ENCODE assay signal across 8 mouse cellular contexts in the genomic region with DNA sequence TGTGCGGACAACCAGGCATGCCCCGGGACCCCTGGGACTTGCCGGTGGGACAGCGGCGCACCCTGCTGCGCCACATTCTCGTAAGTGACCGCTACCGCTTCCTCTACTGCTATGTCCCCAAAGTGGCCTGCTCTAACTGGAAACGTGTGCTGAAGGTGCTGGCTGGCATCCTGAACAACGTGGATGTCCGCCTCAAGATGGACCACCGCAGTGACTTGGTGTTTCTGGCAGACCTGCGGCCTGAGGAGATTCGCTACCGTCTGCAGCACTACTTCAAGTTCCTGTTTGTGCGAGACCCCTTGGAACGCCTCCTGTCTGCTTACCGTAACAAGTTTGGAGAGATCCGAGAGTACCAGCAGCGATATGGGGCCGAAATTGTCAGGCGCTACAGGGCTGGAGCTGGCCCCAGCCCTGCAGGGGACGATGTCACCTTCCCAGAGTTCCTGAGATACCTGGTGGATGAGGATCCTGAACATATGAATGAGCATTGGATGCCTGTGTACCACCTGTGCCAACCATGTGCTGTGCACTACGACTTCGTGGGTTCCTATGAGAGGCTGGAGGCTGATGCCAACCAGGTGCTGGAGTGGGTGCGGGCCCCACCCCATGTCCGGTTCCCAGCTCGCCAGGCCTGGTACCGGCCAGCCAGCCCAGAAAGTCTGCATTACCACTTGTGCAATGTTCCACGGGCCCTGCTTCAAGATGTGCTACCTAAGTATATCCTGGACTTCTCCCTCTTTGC. TPM values are rescaled to one million over a fixed set of nuclear protein-coding genes. Genes with fewer than 3 reads are reported as not detected.
DNase-seq lines count a peak whose midpoint lies in the region; ATAC-seq and TF ChIP-seq lines count a peak whose summit lies in the region.

No protein-coding gene starts in this region.

- H3K27ac ChIP-seq in thymus, adult 2 months (ENCODE audit: control insufficient read depth, insufficient read depth, low read length): no peak overlapping the region
- H3K27ac ChIP-seq in liver, embryonic 13.5 days: peak overlapping the region; percentile 65
- peak overlapping the region; percentile 74; the same call in 1 of the 2 replicates for H3K27ac ChIP-seq in stomach, embryonic 14.5 days (ENCODE audit: low read length)

- H3K9me3 ChIP-seq in liver, embryonic 13.5 days (replicated peaks): no peaks in the 10 kb centered on the region
- no peaks in the 10 kb centered on the region for H3K9me3 ChIP-seq in stomach, embryonic 14.5 days (ENCODE audit: control insufficient read depth, low read depth, low read length)

- DNase-seq in cerebellum, adult 11-12 months: peak; percentile 35
- no peak for DNase-seq in cerebellum, postnatal 4 days (ENCODE audit: low spot score in 2 of 2)
- no peak for DNase-seq in thymus, adult 2 months
- no peak for DNase-seq in thymus, postnatal 0 days (ENCODE audit: low spot score)
- no peak for DNase-seq in liver, embryonic 13.5 days
- no peak for DNase-seq in layer of hippocampus, postnatal 36 days
- DNase-seq in adrenal gland, postnatal 14 days: no peak

- peak overlapping the region; percentile 77 for H3K4me3 ChIP-seq in thymus, adult 2 months (ENCODE audit: control insufficient read depth, insufficient read depth, low read length)
- peak overlapping the region; percentile 80 for H3K4me3 ChIP-seq in liver, embryonic 13.5 days (replicated peaks)
- peak overlapping the region; percentile 71 for H3K4me3 ChIP-seq in stomach, embryonic 14.5 days (ENCODE audit: low read depth, low read length)

- ATAC-seq in liver, embryonic 13.5 days (ENCODE audit: low read depth): no peak
- no peak for ATAC-seq in stomach, embryonic 14.5 days (ENCODE audit: insufficient number of reproducible peaks, insufficient read depth, low FRiP score, low read depth)

- no peaks in the 10 kb centered on the region for H3K27me3 ChIP-seq in thymus, adult 2 months (ENCODE audit: control insufficient read depth, insufficient read depth, low read length)
- H3K27me3 ChIP-seq in liver, embryonic 13.5 days: no peaks in the 10 kb centered on the region
- no peaks in the 10 kb centered on the region for H3K27me3 ChIP-seq in stomach, embryonic 14.5 days (ENCODE audit: control insufficient read depth, insufficient read depth, low read length)

- WGBS in thymus, adult 2 months: 27% methylated on average over 31 of the region's 31 CpGs
- 29% methylated on average over 31 of the region's 31 CpGs for WGBS in liver, embryonic 13.5 days (ENCODE audit: insufficient replicate concordance)
- WGBS in stomach, embryonic 14.5 days: 27% methylated on average over 31 of the region's 31 CpGs

- H3K4me1 ChIP-seq in thymus, adult 2 months (replicated peaks; ENCODE audit: control insufficient read depth, insufficient read depth, low read length): peaks cover 13% of the 10 kb centered on the region
- H3K4me1 ChIP-seq in liver, embryonic 13.5 days (replicated peaks): peaks cover 50% of the 10 kb centered on the region
- peaks cover 19% of the 10 kb centered on the region; the same call in 1 of the 2 replicates for H3K4me1 ChIP-seq in stomach, embryonic 14.5 days (ENCODE audit: control insufficient read depth, insufficient read depth, low read length)

- H3K9ac ChIP-seq in liver, embryonic 13.5 days: peak overlapping the region; percentile 84
- peak overlapping the region; percentile 80 for H3K9ac ChIP-seq in stomach, embryonic 14.5 days (replicated peaks; ENCODE audit: low read depth, low read length)

- no peak for TF ChIP-seq POLR2A in thymus, adult 2 months (IDR thresholded peaks at IDR 0.05; ENCODE audit: control insufficient read depth, extremely low read depth, insufficient read depth, low read length, poor library complexity)

- TF ChIP-seq CTCF in thymus, adult 2 months (IDR thresholded peaks at IDR 0.05; ENCODE audit: borderline replicate concordance, control insufficient read depth, extremely low read depth, insufficient read depth, low read length, poor library complexity): no peak

- H3K36me3 ChIP-seq in thymus, adult 2 months (ENCODE audit: control insufficient read depth, insufficient read depth, low read length): no peaks in the 10 kb centered on the region
- H3K36me3 ChIP-seq in liver, embryonic 13.5 days: peaks cover 19% of the 10 kb centered on the region
- peaks cover 3% of the 10 kb centered on the region; the same call in 1 of the 2 replicates for H3K36me3 ChIP-seq in stomach, embryonic 14.5 days (ENCODE audit: control insufficient read depth, insufficient read depth, low read length)

- peak overlapping the region; percentile 98 for H3K4me2 ChIP-seq in liver, embryonic 13.5 days
- H3K4me2 ChIP-seq in stomach, embryonic 14.5 days (replicated peaks; ENCODE audit: low read depth, low read length): peak overlapping the region; percentile 72

RNA-seq across cellular contexts. Expression of gene Chst14, which starts 0.9 kb away (rescaled TPM):
- polyA plus RNA-seq in thymus, adult 2 months (2012; rRNA removed): 9.0 and 10.3 TPM in 2 replicates
- polyA plus RNA-seq in thymus, postnatal 0 days (2015; fragmentation: Nextera tagmentation; extraction: Ambion mirVana): 6.6 and 7.7 TPM in 2 replicates
- 5.2 and 5.4 TPM in 2 replicates for polyA plus RNA-seq in liver, embryonic 13.5 days (2015; fragmentation: Nextera tagmentation; extraction: Ambion mirVana)
- polyA plus RNA-seq in stomach, embryonic 14.5 days (2014; fragmentation: Nextera tagmentation; extraction: Ambion mirVana): 37.5 and 38.0 TPM in 2 replicates
- total RNA-seq in layer of hippocampus, postnatal 36 days (2021): 1 to 10 TPM; 2.7 to 2.9 TPM
- total RNA-seq in adrenal gland, postnatal 14 days (2021): 10.1 and 13.3 TPM in 2 replicates

RNA-seq across cellular contexts. Expression of gene Bahd1, which starts 27.0 kb away (rescaled TPM):
- 38.7 and 40.0 TPM in 2 replicates for polyA plus RNA-seq in thymus, adult 2 months (2012; rRNA removed)
- 10.5 and 10.9 TPM in 2 replicates for polyA plus RNA-seq in thymus, postnatal 0 days (2015; fragmentation: Nextera tagmentation; extraction: Ambion mirVana)
- 2.3 and 2.5 TPM in 2 replicates for polyA plus RNA-seq in liver, embryonic 13.5 days (2015; fragmentation: Nextera tagmentation; extraction: Ambion mirVana)
- 1.8 TPM in 2 replicates for polyA plus RNA-seq in stomach, embryonic 14.5 days (2014; fragmentation: Nextera tagmentation; extraction: Ambion mirVana)
- 10 to 100 TPM; 51.3 to 55.6 TPM for total RNA-seq in layer of hippocampus, postnatal 36 days (2021)
- 32.3 and 33.7 TPM in 2 replicates for total RNA-seq in adrenal gland, postnatal 14 days (2021)
